Mouse (Mus musculus) erythroblast, embryonic 14.5 days (primary cell): ENCODE results near the gene C1qtnf9.

Experiments used
- GATA1 ChIP-seq: IDR thresholded peaks from 2 replicates; pipeline ENCODE4 v1.6.1; 2012; ENCODE audit warnings: low read length, inconsistent platforms, mixed read lengths
- TAL1 ChIP-seq: IDR thresholded peaks from 3 replicates; pipeline ENCODE4 v1.6.1; 2012; ENCODE audit warnings: low read length, inconsistent platforms, mixed read lengths

- TF ChIP-seq GATA1 (no peak), TAL1 (no peak)
These were observed 47.2 kb downstream of the C1qtnf9 start for GRCm38 (mm10) chr14:60815098-60815497.
